Mouse (Mus musculus): ENCODE data around the gene Rasgrp2. TPM values are rescaled to one million over a fixed set of nuclear protein-coding genes. Genes with fewer than 3 reads are reported as not detected.

Gene Rasgrp2
- total RNA-seq, 2 experiments from 2014 or later: 24.0 to 37.6 TPM

GRCm38 (mm10) chr19:6459504-6459903, 60.4 kb downstream of the Rasgrp2 start:
- intact Hi-C loops (cut with DNase I; ENCODE audit: low total_unique reads): no loop called here
- no peak for DNase-seq

- intact Hi-C loops (cut with DNase I; ENCODE audit: low total_unique reads): no loop called here
- DNase-seq: no peak
Measured at GRCm38 (mm10) chr19:6462841-6463240, 63.7 kb downstream of the Rasgrp2 start.

GRCm38 (mm10) chr19:6464306-6465071, 65.3 kb downstream of the Rasgrp2 start:
- no peak for DNase-seq
- intact Hi-C loops (cut with DNase I; ENCODE audit: low total_unique reads): no loop called here

Other genes with a start within 250 kb of the Rasgrp2 start
- not detected for gene Majin, start 215.0 kb upstream of the Rasgrp2 start, total RNA-seq (2021)
- gene Gpha2, start 173.0 kb upstream of the Rasgrp2 start, total RNA-seq (2021): not detected
- 10 to 100 TPM; 22.4 to 24.7 TPM for gene Ppp2r5b, start 163.5 kb upstream of the Rasgrp2 start, total RNA-seq (2021)
- gene Atg2a, start 157.7 kb upstream of the Rasgrp2 start, total RNA-seq (2021): 10 to 100 TPM; 12.7 to 14.6 TPM
- 10 to 100 TPM; 40.5 to 50.8 TPM for gene Ehd1, start 122.6 kb upstream of the Rasgrp2 start, total RNA-seq (2021)
- gene Cdc42bpg, start 92.9 kb upstream of the Rasgrp2 start, total RNA-seq (2021): 1 to 10 TPM; 3.4 to 3.9 TPM
- gene Men1, start 64.4 kb upstream of the Rasgrp2 start, total RNA-seq (2021): 10 to 100 TPM; 10.1 to 11.4 TPM
- gene Map4k2, start 58.2 kb upstream of the Rasgrp2 start, total RNA-seq (2021): 10 to 100 TPM in 1 of 2 experiments, 1 to 10 TPM in 1; 9.5 to 14.4 TPM
- gene Sf1, start 35.6 kb upstream of the Rasgrp2 start, total RNA-seq (2021): 10 to 100 TPM; 75.1 to 80.9 TPM
- gene Pygm, start 14.9 kb upstream of the Rasgrp2 start, total RNA-seq (2021): 1,000 to 10,000 TPM; 4,021 to 4,833 TPM
- gene Nrxn2, start 19.4 kb downstream of the Rasgrp2 start, total RNA-seq (2021): 1 to 10 TPM; 1.5 to 2.9 TPM
- not detected for gene Slc22a12, start 143.7 kb downstream of the Rasgrp2 start, total RNA-seq (2021)

All from gastrocnemius, postnatal 14 days (tissue).